Mouse (Mus musculus): ENCODE results near the gene Cldn34b3.
"Not testable (repeated sequence)": the region's sequence is repeated elsewhere in the genome, so short reads cannot be mapped to it uniquely, and the experiment has no call there.

The Cldn34b3 gene

DNA sequence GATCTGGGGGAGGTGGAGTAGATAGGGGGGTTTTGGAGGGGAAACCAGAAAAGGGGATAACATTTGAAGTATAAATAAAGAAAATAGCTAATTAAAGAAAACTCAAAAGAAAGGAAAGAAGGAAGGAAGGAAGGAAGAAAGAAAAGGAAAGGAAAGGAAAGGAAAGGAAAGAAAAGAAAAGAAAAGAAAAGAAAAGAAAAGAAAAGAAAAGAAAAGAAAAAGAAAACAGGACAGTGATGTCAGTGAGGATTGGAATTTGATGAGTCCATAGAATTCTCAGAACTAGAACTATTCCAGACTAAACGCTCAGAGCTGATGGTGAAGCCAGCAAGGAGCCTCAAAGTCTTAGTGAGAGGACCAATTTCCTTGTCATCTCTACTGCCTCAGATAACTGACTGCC lies at the start of gene Cldn34b3:
Gene Cldn34b3 (plus strand): TSS at position 301 of the 400 bp plus-strand sequence.
- DNase-seq: not testable (repeated sequence)

All from thymus, postnatal 4 days (tissue).